Mouse (Mus musculus) kidney, adult 18-20 months (tissue): ENCODE measurements around the gene Prr3.
A peak's percentile ranks its signal among the peaks of the same experiment; 100 is the strongest.
"Not testable (repeated sequence)": the region's sequence is repeated elsewhere in the genome, so short reads cannot be mapped to it uniquely, and the experiment has no call there.

Source experiments
- DNase-seq: peaks from one replicate; pipeline ENCODE4 v3.0.0; 2021

Prr3 gene

DNA sequence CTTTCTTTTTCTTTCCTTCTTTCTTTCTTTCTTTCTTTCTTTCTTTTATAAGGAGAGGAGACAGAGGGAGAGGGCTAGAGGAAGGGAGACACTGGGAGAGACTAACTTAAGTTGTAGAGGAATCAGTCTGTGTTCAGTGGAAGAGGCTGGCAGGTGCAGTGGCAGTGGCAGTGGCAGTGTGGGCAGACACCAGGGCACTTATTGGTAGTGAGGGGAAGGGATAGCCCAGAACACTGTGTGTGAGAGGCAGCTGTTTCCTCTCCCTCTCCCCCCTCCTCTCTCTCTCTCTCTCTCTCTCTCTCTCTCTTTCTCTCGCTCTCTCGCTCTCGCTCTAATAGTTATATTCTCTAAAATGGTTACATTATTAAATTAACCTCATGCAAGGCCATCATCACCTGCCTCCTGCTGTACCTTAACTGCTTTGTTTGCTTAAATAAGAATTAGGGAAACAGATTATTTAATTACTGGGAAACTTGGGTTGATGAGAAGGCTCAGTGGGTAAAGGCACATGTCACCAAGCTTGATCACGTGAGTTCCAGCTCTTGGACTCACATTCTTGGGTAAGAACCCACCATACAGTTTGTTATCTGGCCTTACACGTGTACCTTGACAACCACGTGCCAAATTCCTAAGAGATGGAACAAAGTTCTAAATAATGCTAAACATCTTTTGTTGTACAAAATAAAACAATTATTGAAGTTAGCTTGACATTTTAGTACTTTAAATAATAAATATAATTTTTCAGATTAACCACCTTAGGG, 18.7 kb upstream of the Prr3 start:
- no peak for DNase-seq

DNA sequence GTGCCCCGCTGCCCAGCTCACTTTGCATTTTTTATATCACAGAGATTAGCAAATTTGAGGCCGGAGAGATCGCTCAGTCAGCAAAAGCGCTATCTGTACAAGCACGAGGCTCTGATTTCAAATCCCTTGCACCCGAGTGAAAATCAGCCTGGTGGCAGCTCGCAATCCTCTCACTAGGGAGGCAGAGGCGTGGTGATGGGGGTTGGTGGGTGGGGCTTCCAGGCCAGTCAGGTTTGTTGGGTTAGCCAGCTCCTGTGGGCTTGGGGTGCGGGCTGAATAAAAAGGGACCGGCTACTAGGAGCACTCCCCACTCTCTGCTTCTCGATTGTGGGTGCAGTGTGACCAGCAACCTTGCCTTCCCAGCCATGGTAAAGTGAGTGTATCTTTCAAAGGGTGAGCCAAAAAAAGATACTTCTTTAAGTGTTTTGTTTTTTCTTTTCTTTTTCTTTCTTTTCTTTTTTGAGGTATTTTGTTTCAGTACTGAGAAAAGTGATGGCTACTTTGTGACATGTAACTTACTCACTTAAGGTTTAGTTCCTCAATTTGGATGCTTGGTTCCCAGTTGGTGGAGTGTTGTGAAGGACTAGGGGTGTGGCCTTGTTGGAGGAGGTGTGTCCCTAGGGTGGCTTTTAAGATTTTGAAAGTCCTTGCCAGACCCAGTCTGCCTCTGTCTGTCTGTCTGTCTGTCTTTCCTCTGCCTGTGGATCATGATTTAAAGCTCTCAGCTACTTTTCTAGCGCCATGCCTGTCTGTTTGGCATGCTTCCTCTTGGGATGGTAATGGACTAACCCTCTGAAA, 17.9 kb upstream of the Prr3 start:
- no peak for DNase-seq

GRCm38 (mm10) chr17:35996949-35997348, 16.9 kb upstream of the Prr3 start:
- DNase-seq = peak; percentile 97

GRCm38 (mm10) chr17:35994879-35995240, 14.8 kb upstream of the Prr3 start:
- no peak for DNase-seq

DNA sequence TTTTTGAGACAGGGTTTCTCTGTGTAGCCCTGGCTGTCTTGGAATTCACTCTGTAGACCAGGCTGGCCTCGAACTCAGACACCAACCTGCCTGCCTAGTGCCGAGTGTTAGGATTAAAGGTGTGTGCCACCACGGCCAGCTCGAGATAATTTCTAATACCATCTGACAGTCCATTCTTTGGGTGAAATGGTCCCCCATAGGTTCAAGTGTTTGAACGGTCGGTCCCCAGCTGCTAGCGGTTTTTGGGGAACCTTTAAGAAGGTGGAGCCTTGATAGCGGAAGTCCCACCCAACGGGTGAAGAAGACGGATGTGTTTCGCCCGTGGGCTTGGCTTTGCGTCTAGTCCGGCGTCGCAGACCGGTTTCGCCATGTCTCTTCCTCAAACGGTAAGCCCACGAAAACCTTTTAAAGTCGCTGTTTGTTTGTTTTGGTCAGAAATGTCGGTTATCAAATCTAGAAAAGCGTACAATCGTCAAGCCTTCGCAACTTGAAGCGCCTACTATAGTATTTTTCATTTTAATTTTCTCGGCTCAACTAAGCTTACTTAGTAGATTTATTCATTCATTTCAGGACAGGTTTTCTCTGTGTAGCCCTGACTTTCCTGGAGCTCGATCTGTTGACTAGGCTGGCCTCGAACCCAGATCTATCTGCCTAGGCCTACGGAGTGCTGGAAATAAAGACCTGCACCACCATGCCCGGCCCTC, 14.3 kb upstream of the Prr3 start:
- peak; percentile 84 for DNase-seq

GRCm38 (mm10) chr17:35993675-35994074, 13.6 kb upstream of the Prr3 start:
- peak; percentile 80 for DNase-seq

DNA sequence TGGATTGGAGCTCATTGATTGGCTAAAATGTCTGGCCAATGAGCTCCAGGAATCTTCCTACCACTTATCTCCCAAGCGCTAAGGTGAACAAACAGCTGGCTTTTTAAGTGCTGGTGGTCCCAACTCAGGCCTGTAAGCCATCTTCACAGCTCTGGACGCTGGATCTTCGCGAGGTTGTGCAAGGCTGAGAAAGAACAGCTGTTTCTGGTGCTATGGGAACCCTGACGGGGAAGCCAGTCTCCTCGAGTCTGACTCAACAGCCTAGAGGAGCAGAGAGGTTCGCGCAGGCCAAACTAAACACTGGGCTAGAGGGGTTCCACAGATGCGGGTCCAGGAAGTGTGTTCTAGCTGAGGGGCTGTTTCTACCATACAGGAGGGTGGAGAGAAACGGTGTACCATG, 11.7 kb upstream of the Prr3 start:
- no peak for DNase-seq

DNA sequence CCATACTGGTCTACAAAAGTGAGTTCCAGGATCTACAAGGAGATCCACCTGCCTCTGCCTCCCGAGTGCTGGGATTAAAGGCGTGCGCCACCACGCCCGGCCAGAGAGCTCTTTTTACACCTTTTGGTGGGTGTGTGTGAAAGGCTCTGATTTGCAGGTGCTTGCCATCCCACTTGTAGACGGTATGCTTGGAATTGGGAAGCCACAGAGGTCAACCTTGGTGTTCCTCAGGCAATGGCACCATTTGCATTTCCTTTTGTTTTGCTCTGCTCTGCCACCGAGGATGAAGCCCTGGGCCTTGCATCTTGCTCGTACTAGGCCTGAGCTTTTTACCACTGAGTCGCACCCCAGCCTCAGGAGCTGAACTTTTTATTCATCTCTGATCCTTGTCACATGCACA, 1.7 kb upstream of the Prr3 start:
- no peak for DNase-seq

DNA sequence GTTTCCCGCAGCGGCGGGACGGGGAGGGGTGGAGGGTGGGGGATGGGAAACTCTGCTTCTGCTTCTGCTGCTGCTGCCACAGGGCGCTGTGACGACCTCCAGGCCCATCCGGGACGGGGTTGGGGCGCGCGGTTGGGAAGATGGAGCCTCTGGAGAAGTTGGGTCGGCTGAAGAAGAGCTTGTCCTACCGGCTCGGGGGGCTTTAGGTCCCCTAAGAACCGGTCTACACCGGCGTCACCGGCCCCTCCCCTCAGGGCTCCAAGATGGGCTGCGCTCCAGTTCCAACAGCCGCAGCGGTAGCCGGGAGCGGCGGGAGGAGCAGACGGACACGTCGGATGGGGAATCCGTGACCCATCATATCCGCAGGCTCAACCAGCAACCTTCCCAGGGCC, 323 bp upstream of the Prr3 start:
- DNase-seq = peak; percentile 62

GRCm38 (mm10) chr17:35978811-35979400, 1.1 kb downstream of the Prr3 start:
- no peak for DNase-seq

- DNase-seq = no peak
Observed at GRCm38 (mm10) chr17:35972131-35972530, 7.9 kb downstream of the Prr3 start.

- peak; percentile 99 for DNase-seq
Observed at GRCm38 (mm10) chr17:35969418-35970389, 10.3 kb downstream of the Prr3 start, which contains the start of gene Abcf1. Gene Abcf1 (minus strand): TSS chr17:35969761.

GRCm38 (mm10) chr17:35967621-35968020, 12.4 kb downstream of the Prr3 start:
- no peak for DNase-seq

DNA sequence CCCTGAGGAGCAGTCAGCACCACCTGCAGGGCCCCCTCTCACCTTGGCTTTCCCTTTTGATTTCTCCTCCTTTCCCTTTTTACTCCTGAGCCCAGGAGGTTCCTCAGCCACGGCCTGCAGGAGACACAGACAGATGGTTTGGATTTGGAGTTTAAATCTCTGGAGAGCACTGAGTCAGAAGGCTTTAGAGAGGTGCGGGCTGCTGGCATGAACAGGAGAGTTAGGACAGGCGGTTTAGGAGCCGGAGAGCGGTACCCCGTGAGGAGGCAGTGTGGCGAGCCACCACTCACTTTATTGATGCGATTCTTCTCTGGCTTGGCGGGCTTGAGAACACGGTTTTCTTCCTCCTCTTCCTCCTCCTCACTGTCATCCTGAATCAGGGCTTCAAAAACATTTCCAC, 16.8 kb downstream of the Prr3 start:
- DNase-seq = no peak

DNA sequence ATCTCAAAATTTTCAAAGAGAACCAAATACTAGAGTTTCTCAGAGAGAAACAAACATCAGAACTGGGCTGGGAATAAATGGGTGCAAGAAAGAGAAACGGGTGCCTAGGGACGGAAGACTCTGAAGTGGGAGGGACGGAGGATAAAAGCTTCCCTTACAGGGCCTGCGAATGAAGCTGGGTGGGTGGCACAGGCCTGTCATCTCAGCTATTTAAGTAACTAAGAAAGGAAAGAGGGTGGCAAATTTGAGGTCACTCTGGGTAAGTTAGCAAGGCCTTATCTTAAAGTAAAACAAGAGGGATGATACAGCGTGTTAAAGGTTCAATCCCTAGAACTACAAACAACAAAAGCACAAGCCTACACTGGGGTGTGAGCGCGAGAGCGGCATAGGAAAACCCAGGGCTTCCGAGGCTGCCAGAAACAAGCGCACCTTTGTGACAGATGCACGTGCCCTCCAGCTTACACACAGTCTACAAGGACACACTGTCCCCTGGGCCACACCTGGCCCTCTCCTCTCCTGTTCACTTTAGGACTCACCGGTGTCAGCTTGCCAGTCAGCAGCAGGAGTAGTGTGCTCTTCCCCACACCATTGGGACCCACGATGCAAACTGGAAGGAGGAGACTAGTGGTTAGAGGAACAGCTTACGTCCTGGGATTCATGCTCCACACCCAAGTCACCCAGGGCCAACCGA, 21.4 kb downstream of the Prr3 start:
- no peak for DNase-seq

GRCm38 (mm10) chr17:35954665-35955064, 25.4 kb downstream of the Prr3 start:
- DNase-seq = no peak

DNA sequence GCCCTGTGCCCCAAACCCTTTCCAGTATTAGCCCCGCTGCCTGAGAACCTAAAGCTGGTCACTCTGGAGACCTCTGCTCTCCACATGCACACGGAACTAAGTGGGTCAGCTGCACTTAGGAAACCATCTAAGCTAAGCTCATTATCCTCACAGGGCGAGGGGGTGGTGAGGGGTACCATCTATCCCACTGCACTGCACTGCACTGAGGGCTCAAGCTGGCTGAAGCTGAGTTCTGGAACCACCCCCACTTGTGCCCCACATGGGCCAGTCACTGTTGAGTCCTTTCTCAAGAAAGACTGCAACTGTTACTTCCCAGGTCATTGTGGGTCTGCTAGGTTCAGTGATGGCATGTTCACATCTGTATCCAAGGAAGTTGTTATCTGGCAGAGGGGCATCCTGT, 27.5 kb downstream of the Prr3 start:
- not testable (repeated sequence) for DNase-seq

GRCm38 (mm10) chr17:35950946-35951345, 29.1 kb downstream of the Prr3 start:
- not testable (repeated sequence) for DNase-seq

DNA sequence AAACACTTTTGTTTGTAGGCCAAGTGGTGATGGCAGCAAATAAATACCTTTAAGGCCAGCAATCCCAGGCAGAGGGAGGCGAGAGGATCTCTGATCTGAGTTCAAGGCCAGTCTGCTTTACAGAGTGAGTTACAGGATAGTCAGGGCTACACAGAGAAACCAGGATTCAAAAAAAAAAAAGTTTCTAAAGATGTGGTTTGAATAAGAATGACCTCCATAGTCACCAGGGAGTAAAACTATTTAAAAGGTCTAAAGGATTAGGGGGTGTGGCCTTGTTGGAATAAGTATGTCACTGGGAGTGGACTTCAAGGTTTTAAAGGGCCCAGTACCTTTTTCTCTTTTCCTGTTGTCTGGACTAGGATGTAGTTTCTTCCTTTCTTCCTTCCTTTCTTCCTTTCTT, 40.1 kb downstream of the Prr3 start:
- DNase-seq = no peak

DNA sequence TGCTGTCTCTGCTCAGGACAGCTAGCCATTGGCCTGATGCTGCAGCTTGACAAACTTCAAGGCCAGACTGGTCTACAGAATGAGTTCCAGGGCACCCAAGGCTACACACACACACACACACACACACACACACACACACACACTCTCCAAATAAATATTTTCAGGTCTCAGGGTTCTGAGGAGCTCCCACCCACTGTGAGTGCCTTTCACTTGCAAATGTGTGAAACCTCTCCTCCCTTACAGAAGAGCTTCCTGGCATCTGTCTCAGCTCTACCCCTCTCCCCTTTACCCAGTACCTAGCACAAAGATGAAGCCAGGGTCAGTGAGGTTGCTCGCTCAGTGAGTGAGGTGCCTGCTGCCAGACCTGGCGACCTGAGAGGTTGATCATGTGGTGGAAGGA, 40.9 kb downstream of the Prr3 start:
- no peak for DNase-seq

- peak; percentile 57 for DNase-seq
Observed at GRCm38 (mm10) chr17:35937700-35938348, 42.2 kb downstream of the Prr3 start.
